Mouse (Mus musculus) midbrain, embryonic 15.5 days (tissue): ENCODE results near the gene Ms4a4c. TPM values are rescaled to one million over a fixed set of nuclear protein-coding genes. Genes with fewer than 3 reads are reported as not detected.
"Not testable (repeated sequence)": the region's sequence is repeated elsewhere in the genome, so short reads cannot be mapped to it uniquely, and the experiment has no call there.

ENCODE experiments used
- ATAC-seq: fragments of 200-750 bp; cut with Nextera tagmentation; replicated peaks from 2 replicates; pipeline ENCODE4 v1.8.0; 2017; ENCODE audit warnings: moderate TSS enrichment
- H3K27ac ChIP-seq: fragments of 300-500 bp; sonication (generic); 2 replicates; pipeline ENCODE4 v1.5.1; 2015; ENCODE audit warnings: mild to moderate bottlenecking, inconsistent platforms
- H3K27me3 ChIP-seq: fragments of 300-500 bp; sonication (generic); replicated peaks from 2 replicates; pipeline ENCODE4 v1.6.1; 2015; ENCODE audit warnings: inconsistent platforms
- H3K36me3 ChIP-seq: fragments of 300-500 bp; sonication (generic); replicated peaks from 2 replicates; pipeline ENCODE4 v1.6.1; 2015; ENCODE audit warnings: inconsistent platforms
- H3K4me1 ChIP-seq: fragments of 300-500 bp; sonication (generic); 2 replicates; pipeline ENCODE4 v1.6.1; 2015; ENCODE audit warnings: inconsistent platforms
- H3K4me2 ChIP-seq: fragments of 300-500 bp; sonication (generic); 2 replicates; pipeline ENCODE4 v1.6.1; 2015; ENCODE audit warnings: inconsistent platforms, mild to moderate bottlenecking, moderate library complexity
- H3K4me3 ChIP-seq: fragments of 300-500 bp; sonication (generic); 2 replicates; pipeline ENCODE4 v1.5.1; 2015; ENCODE audit warnings: mild to moderate bottlenecking, inconsistent platforms
- H3K9ac ChIP-seq: fragments of 300-500 bp; sonication (generic); 2 replicates; pipeline ENCODE4 v1.6.1; 2015; ENCODE audit warnings: mild to moderate bottlenecking, inconsistent platforms
- H3K9me3 ChIP-seq: fragments of 300-500 bp; sonication (generic); 2 replicates; pipeline ENCODE4 v1.6.1; 2016; ENCODE audit warnings: inconsistent platforms
- WGBS: fragments of 180-500 bp; shearing (Covaris S2); methylation state at CpG from one replicate; pipeline ENCODE4 v1.1.7; 2015; ENCODE audit warnings: mixed read lengths; 5-methylcytosine and 5-hydroxymethylcytosine counted together
- polyA plus RNA-seq: library from polyadenylated mRNA; unstranded; fragments of >200 nt; fragmentation: Nextera tagmentation; extraction: Ambion mirVana; gene quantifications from 2 replicates; pipeline ENCODE4 v1.2.1, GENCODE M21; 2015

Ms4a4c gene
- polyA plus RNA-seq, 1 experiment from 2014 or later, result 0.32 TPM

- not testable (repeated sequence) for H3K9me3 ChIP-seq, H3K4me2 ChIP-seq, H3K36me3 ChIP-seq, H3K4me3 ChIP-seq, H3K27me3 ChIP-seq, H3K27ac ChIP-seq, H3K4me1 ChIP-seq, ATAC-seq, H3K9ac ChIP-seq
- WGBS, result 90% methylated on average over 4 of the region's 4 CpGs
These were observed 64.6 kb downstream of the Ms4a4c start, which contains the start of gene Ms4a6c for GRCm38 (mm10) chr19:11469215-11469614. TSS of gene Ms4a6c (plus strand) at chr19:11469366.

Other genes starting within 250 kb of the Ms4a4c start
- not detected in 2 replicates for gene 1700025F22Rik, start 239.4 kb upstream of the Ms4a4c start, polyA plus RNA-seq
- gene Ms4a13, start 208.0 kb upstream of the Ms4a4c start, polyA plus RNA-seq, result not detected in 2 replicates
- gene Ms4a12, start 172.3 kb upstream of the Ms4a4c start, polyA plus RNA-seq, result not detected in 2 replicates
- not detected in 2 replicates for gene Ms4a1, start 138.5 kb upstream of the Ms4a4c start, polyA plus RNA-seq
- gene Ms4a5, start 120.9 kb upstream of the Ms4a4c start, polyA plus RNA-seq, result not detected in 2 replicates
- 0.04 TPM in 1 of 2 replicates, not detected in the other for gene Ms4a14, start 90.3 kb upstream of the Ms4a4c start, polyA plus RNA-seq
- gene Ms4a7, start 68.6 kb upstream of the Ms4a4c start, polyA plus RNA-seq, result 3.8 and 5.4 TPM in 2 replicates
- 3.3 and 3.9 TPM in 2 replicates for gene Ms4a4a, start 29.2 kb upstream of the Ms4a4c start, polyA plus RNA-seq
- gene Ms4a4b, start 38.8 kb downstream of the Ms4a4c start, polyA plus RNA-seq, result 0.25 TPM in 1 of 2 replicates, not detected in the other
- gene Ms4a6c, start 64.6 kb downstream of the Ms4a4c start, polyA plus RNA-seq, result 2.2 and 2.5 TPM in 2 replicates
- not detected in 2 replicates for gene Gm8369, start 81.2 kb downstream of the Ms4a4c start, polyA plus RNA-seq
- 2.5 and 2.7 TPM in 2 replicates for gene Ms4a6b, start 111.7 kb downstream of the Ms4a4c start, polyA plus RNA-seq
- not detected in 2 replicates for gene Ms4a4d, start 132.0 kb downstream of the Ms4a4c start, polyA plus RNA-seq
- 2.1 and 2.5 TPM in 2 replicates for gene Ms4a6d, start 200.1 kb downstream of the Ms4a4c start, polyA plus RNA-seq
- gene Ms4a2, start 218.9 kb downstream of the Ms4a4c start, polyA plus RNA-seq, result not detected in 2 replicates
- not detected in 2 replicates for gene Ms4a3, start 236.1 kb downstream of the Ms4a4c start, polyA plus RNA-seq